In genomic region chr16:33467451-33467850, GRCm38 (mm10) we compare ENCODE assay signal across 15 mouse cellular contexts. TPM values are rescaled to one million over a fixed set of nuclear protein-coding genes. Genes with fewer than 3 reads are reported as not detected.
DNase-seq lines count a peak whose midpoint lies in the region; TF ChIP-seq lines count a peak whose summit lies in the region.
"Had no signal": no experiment of that assay in that cellular context is flagged by ENCODE, and none has a peak within 500 bp of the region (broad histone marks: within the 10 kb centered on the region; RNA-seq: fewer than 3 reads in every experiment).

No protein-coding gene starts in this region.

- H3K27ac ChIP-seq in layer of hippocampus, adult 2 months, result peak overlapping the region; percentile 36; the same call in 1 of the 2 replicates
- H3K27ac ChIP-seq: hindbrain, embryonic 10.5 days; liver, embryonic 15.5 days; neural tube, embryonic 12.5 days had no signal

- DNase-seq in embryo, embryonic 10 days (ENCODE audit: low spot score), result peak; percentile 26
- no peak for DNase-seq in embryo, embryonic 11 days
- peak in 1 of 2 experiments; percentile 5 for DNase-seq in layer of hippocampus, adult 2 months (ENCODE audit: low spot score in 2 of 2)
- DNase-seq in layer of hippocampus, adult 9-10 months (ENCODE audit: low spot score), result no peak
- peak; percentile 14 for DNase-seq in brain, adult 2 months (ENCODE audit: low read depth, low spot score)
- peak; percentile 45 to 86 for DNase-seq in kidney, postnatal 25 days
- no peak for DNase-seq in thymus, adult 18-20 months
- no peak for DNase-seq in layer of hippocampus, adult 9-11 months
- DNase-seq: B cell, adult 2 months; cerebellum, adult 9-11 months; lung, postnatal 10 days; right cerebral cortex, postnatal 14 days had no signal

- H3K4me3 ChIP-seq in layer of hippocampus, adult 2 months, result no peak overlapping the region
- H3K4me3 ChIP-seq: hindbrain, embryonic 10.5 days; liver, embryonic 15.5 days; neural tube, embryonic 12.5 days had no signal

- no peak for TF ChIP-seq CTCF in layer of hippocampus, adult 2 months (conservative IDR thresholded peaks at IDR 0.05)

RNA-seq across cellular contexts. Expression of gene Slc12a8, which starts 49.7 kb away (rescaled TPM):
- under 1 TPM; 0.64 to 0.71 TPM for total RNA-seq in layer of hippocampus, adult 2 months (2021)

Comparison
In these comparisons a context has a peak if more than half of its experiments do, and no peak if none do; other contexts are left out.
1. DNase-seq: peak in embryo, embryonic 10 days (single experiment), brain, adult 2 months (single experiment) and kidney, postnatal 25 days (2 of 2); none in embryo, embryonic 11 days (single experiment), layer of hippocampus, adult 9-10 months (single experiment), thymus, adult 18-20 months (0 of 2) and layer of hippocampus, adult 9-11 months (single experiment).